Mouse (Mus musculus) lung, postnatal 0 days (tissue): ENCODE measurements around the gene Morc3. TPM values are rescaled to one million over a fixed set of nuclear protein-coding genes. Genes with fewer than 3 reads are reported as not detected.

ENCODE experiments used
- ATAC-seq: fragments of 200-750 bp; cut with Nextera tagmentation; 2 replicates; pipeline ENCODE4 v1.8.0; 2017; ENCODE audit warnings: moderate library complexity
- DNase-seq: peaks from one replicate; pipeline ENCODE4 v3.0.0-alpha.2; 2016; ENCODE audit warnings: low spot score
- H3K27ac ChIP-seq: fragments of 300-500 bp; sonication (generic); 2 replicates; pipeline ENCODE4 v1.5.1; 2014; ENCODE audit warnings: antibody characterized with exemption, mild to moderate bottlenecking, low read length, mixed read lengths
- H3K27me3 ChIP-seq: fragments of 300-500 bp; sonication (generic); replicated peaks from 2 replicates; pipeline ENCODE4 v1.6.1; 2014; ENCODE audit warnings: low read length, mixed read lengths; ENCODE audit not compliant: insufficient read depth
- H3K36me3 ChIP-seq: fragments of 300-500 bp; sonication (generic); 2 replicates; pipeline ENCODE4 v1.6.1; 2014; ENCODE audit warnings: low read length, mixed read lengths; ENCODE audit not compliant: insufficient read depth
- H3K4me1 ChIP-seq: fragments of 300-500 bp; sonication (generic); 2 replicates; pipeline ENCODE4 v1.6.1; 2014; ENCODE audit warnings: antibody characterized with exemption, low read depth, low read length, mixed read lengths; ENCODE audit not compliant: insufficient read depth
- H3K4me2 ChIP-seq: fragments of 300-500 bp; sonication (generic); replicated peaks from 2 replicates; pipeline ENCODE4 v1.6.1; 2014; ENCODE audit warnings: low read depth, mild to moderate bottlenecking, low read length, moderate library complexity, mixed read lengths
- H3K4me3 ChIP-seq: fragments of 300-500 bp; sonication (generic); 2 replicates; pipeline ENCODE4 v1.5.1; 2014; ENCODE audit warnings: low read depth, low read length
- H3K9ac ChIP-seq: fragments of 300-500 bp; sonication (generic); replicated peaks from 2 replicates; pipeline ENCODE4 v1.6.1; 2014; ENCODE audit warnings: low read depth, mild to moderate bottlenecking
- H3K9me3 ChIP-seq: fragments of 300-500 bp; sonication (generic); 2 replicates; pipeline ENCODE4 v1.6.1; 2016; ENCODE audit warnings: low read length, mixed read lengths
- CTCF ChIP-seq: IDR thresholded peaks from 2 replicates; pipeline ENCODE4 v1.5.1; 2016; ENCODE audit warnings: antibody characterized with exemption, mild to moderate bottlenecking
- EP300 ChIP-seq: IDR thresholded peaks from 2 replicates; pipeline ENCODE4 v1.6.1; 2016; ENCODE audit warnings: antibody characterized with exemption, mild to moderate bottlenecking, control low read depth
- WGBS: fragments of 180-500 bp; shearing (Covaris S2); extraction: QIAGEN DNeasy Blood & Tissue Kit; methylation state at CpG from one replicate; pipeline ENCODE4 v1.1.7; 2014; 5-methylcytosine and 5-hydroxymethylcytosine counted together
- polyA plus RNA-seq: library from polyadenylated mRNA; unstranded; fragments of >200 nt; fragmentation: Nextera tagmentation; extraction: Ambion mirVana; gene quantifications from 2 replicates; pipeline ENCODE4 v1.2.1, GENCODE M21; 2015

Gene Morc3
- polyA plus RNA-seq, 1 experiment from 2014 or later: 20.8 TPM

DNA sequence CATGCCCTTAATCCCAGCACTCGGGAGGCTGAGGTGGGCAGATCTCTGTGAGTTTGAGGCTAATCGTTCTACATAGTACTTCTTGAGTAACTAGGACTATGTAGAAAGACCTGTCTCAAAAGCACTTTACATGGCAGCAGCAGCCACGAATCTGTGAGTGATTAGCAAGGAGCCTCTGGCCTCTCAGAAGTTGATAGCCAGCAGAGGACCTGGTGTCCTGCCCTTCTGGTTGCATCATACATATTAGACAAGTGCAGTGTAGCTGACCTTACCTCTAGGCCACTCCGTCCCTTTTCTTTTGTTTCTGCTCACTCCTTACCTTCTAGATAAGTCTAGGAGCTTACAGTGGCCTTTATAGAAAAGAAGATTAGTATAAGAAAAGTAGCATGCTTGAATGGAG lies 28.0 kb downstream of the Morc3 start:
- 73% methylated on average over 4 of the region's 4 CpGs for WGBS
- Histone ChIP-seq H3K9me3 (no peaks in the 10 kb centered on the region), H3K4me1 (no peaks in the 10 kb centered on the region), H3K36me3 (peaks cover 34% of the 10 kb centered on the region), H3K9ac (no peak overlapping the region), H3K27me3 (no peaks in the 10 kb centered on the region), H3K4me3 (no peak overlapping the region), H3K27ac (no peak overlapping the region), H3K4me2 (no peak overlapping the region)
- DNase-seq (no peak), ATAC-seq (no peak)
- TF ChIP-seq CTCF (no peak), EP300 (no peak)

DNA sequence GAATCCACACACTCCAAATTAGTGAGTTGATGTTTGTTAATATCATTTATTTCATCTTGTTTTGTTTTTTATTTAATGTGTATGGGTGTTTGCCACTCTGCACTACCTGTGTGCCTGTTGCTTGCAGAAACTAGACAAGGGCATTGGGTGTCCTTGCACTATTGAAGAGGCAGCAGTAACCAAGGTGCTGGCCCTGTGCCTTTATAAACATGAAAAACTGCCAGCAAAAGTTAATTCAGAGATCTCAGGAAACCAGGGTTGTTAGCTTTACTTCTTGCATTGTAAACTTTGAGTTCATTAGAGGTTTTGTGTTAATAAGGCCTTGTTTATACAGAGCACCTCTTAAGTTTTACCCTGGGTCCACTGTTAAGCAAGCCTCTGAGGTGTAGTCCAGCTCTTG lies 28.8 kb downstream of the Morc3 start:
- H3K36me3 ChIP-seq: peaks cover 35% of the 10 kb centered on the region
- no peak overlapping the region for H3K4me2 ChIP-seq
- peak; percentile 53; the same call in 1 of the 2 replicates for ATAC-seq

DNA sequence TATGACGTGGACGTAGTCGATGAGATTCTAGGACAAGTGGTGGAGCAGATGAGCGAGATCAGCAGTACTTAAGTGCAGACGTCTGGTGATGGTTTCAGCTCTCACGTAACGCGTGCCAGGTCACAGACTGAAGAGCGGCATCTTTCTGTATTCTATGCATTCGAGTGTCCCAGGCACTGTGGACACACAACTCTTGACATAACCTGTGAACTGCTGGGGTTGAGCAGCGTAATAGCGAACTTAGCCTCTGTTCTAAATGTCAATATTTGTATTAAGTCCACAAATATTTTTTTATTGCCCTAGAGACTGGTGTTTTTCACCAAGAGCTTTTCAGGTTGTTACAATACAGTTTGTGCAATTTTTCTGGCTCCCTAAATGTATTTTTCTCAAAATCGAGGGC lies 42.9 kb downstream of the Morc3 start:
- H3K4me3 ChIP-seq: no peak overlapping the region
- H3K4me1 ChIP-seq: no peaks in the 10 kb centered on the region
- no peak overlapping the region for H3K4me2 ChIP-seq
- H3K9ac ChIP-seq: no peak overlapping the region
- no peaks in the 10 kb centered on the region for H3K27me3 ChIP-seq
- TF ChIP-seq EP300: no peak
- TF ChIP-seq CTCF: no peak
- WGBS: 72% methylated on average over 13 of the region's 13 CpGs
- H3K9me3 ChIP-seq: no peaks in the 10 kb centered on the region
- ATAC-seq: no peak
- DNase-seq: peak; percentile 36
- H3K36me3 ChIP-seq: peaks cover 30% of the 10 kb centered on the region
- H3K27ac ChIP-seq: no peak overlapping the region

More for the DNA sequence above, 28.8 kb downstream of the Morc3 start:
- no peak overlapping the region for H3K27ac ChIP-seq
- no peak overlapping the region for H3K9ac ChIP-seq
- TF ChIP-seq EP300: no peak
- no peak for TF ChIP-seq CTCF
- no peaks in the 10 kb centered on the region for H3K4me1 ChIP-seq
- no peak overlapping the region for H3K4me3 ChIP-seq
- H3K9me3 ChIP-seq: no peaks in the 10 kb centered on the region
- no peaks in the 10 kb centered on the region for H3K27me3 ChIP-seq
- peak; percentile 12 for DNase-seq

DNA sequence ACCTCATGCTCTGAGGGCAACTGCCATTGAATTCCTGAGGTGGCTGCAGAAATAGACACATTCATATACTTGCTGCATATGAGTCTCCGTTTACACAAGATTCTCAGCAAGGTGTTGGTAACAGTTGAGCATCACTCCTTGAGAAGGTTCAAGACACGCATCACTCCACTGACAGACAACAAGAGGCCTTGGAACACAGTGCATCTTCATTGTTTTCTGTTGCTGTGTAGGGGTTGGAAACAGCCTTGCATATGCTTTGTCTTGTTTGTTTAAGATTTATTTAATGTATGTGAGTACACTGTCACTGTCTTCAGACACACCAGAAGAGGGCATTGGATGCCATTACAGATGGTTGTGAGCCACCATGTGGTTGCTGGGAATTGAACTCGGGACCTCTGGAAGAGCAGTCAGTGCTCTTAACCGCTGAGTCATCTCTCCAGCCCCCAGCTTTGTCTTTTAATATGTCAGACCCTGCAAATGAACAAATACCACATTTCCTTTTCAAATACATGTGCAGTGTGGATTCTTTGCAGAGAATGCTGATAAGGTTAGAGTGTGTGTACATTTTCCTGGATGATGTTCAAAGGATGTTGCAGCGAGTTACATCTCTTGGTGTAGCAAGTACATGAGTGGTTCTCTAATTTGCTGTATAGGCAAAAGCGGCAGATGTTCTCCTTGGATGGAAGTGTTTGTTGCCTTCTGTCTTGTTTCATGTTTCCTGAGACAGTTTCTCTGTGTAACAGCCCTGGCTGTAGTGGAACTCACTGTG lies 45.9 kb downstream of the Morc3 start:
- TF ChIP-seq CTCF (no peak), EP300 (no peak)
- Histone ChIP-seq H3K4me2 (no peak overlapping the region), H3K4me3 (no peak overlapping the region), H3K27me3 (no peaks in the 10 kb centered on the region), H3K36me3 (peaks cover 8% of the 10 kb centered on the region; the same call in 1 of the 2 replicates), H3K9ac (no peak overlapping the region), H3K4me1 (no peaks in the 10 kb centered on the region), H3K9me3 (no peaks in the 10 kb centered on the region), H3K27ac (no peak overlapping the region)
- DNase-seq (no peak), ATAC-seq (no peak)
- 66% methylated on average over 6 of the region's 6 CpGs for WGBS

DNA sequence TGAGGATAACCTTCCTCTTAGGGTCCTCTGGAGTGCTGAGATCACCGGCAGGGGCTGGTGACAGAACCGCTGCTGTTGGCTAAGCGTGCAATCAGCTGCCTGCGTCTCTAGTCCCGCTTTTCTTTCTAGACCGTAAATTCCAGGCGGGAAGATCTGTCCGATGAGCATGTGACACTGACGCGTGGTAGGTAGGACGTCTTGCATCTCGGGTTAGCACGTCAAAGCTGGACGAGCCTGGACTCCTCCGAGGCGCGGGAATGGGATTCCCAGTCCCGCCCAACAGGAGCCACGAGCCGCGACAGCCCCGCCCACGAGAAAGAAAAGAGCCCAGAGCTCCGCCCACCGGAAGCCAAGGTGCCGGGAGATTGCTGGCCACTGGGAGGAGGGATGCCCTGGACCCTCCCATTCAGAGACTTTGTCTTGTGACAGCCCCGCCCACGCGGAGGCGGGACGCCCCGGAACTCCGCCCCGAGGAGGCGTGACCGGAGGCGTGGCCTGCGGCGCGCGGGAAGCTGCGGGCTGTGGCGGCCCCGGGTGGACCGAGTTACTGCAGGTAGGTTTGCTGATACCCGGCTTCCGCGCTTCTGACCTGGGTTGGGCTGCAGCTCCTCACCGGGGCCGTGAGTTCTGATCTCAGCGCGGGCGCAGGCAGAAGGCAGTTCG lies 51.6 kb downstream of the Morc3 start, which contains the start of gene Chaf1b:
Gene Chaf1b (plus strand): TSS at position 479 of the 663 bp plus-strand sequence.
- Histone ChIP-seq H3K9ac (peak within 1 kb of the TSS; percentile 41), H3K4me3 (peak within 1 kb of the TSS; percentile 80), H3K9me3 (no peaks in the 10 kb centered on the region), H3K27me3 (no peaks in the 10 kb centered on the region), H3K27ac (no peak within 1 kb of the TSS), H3K36me3 (no peaks in the 10 kb centered on the region), H3K4me1 (no peaks in the 10 kb centered on the region), H3K4me2 (peak within 1 kb of the TSS; percentile 98)
- peak; percentile 99 for DNase-seq
- TF ChIP-seq EP300 (no peak), CTCF (no peak; the same call in none of the 2 replicates)
- WGBS: under 1% methylated on average over 46 of the region's 54 CpGs
- peak; percentile 98 for ATAC-seq

DNA sequence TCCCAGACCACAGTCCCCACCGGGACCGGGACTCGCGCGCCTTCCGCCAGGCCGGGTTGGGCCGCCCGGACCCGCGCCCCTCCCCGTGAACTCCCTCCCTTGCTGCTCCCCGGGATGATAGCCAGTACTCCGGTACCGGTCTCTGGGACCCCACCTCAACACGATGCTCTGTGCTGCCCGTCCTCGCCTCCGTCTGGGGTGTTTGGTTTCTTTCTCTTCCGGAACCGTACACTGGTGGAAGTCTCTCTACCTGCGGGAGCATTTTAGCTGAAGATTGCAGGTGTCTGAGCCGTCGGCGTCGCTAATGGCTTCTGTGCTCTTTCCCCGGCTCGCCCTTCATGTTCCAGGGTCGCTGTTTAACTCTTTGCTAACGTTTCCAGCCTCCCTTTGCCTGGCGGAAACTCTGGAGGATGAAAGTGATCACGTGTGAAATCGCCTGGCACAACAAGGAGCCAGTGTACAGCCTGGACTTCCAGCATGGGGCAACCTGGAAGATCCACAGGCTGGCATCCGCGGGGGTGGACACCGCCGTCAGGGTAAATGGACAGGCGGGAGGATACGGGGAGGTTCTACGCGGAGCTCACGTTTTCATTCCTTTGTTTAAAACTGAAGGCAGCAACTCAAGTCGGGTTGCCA lies 52.3 kb downstream of the Morc3 start:
- Histone ChIP-seq H3K36me3 (no peaks in the 10 kb centered on the region), H3K27me3 (no peaks in the 10 kb centered on the region), H3K4me2 (peak overlapping the region; percentile 98), H3K9me3 (no peaks in the 10 kb centered on the region), H3K4me1 (no peaks in the 10 kb centered on the region), H3K4me3 (peak overlapping the region; percentile 80), H3K9ac (peak overlapping the region; percentile 41), H3K27ac (no peak overlapping the region)
- peak; percentile 49; the same call in 1 of the 2 replicates for ATAC-seq
- WGBS: 1% methylated on average over 43 of the region's 43 CpGs
- DNase-seq: peak; percentile 28
- TF ChIP-seq EP300 (no peak), CTCF (no peak)
